Mouse (Mus musculus) midbrain, embryonic 16.5 days (tissue): ENCODE measurements around the gene Serpinb6b. TPM values are rescaled to one million over a fixed set of nuclear protein-coding genes. Genes with fewer than 3 reads are reported as not detected.

Source experiments
- ATAC-seq: fragments of 200-750 bp; cut with Nextera tagmentation; 2 replicates; pipeline ENCODE4 v1.8.0; 2017; ENCODE audit warnings: moderate TSS enrichment
- H3K27ac ChIP-seq: fragments of 300-500 bp; sonication (generic); 2 replicates; pipeline ENCODE4 v1.5.1; 2014; ENCODE audit warnings: mild to moderate bottlenecking, low read length, mixed read lengths
- H3K27me3 ChIP-seq: fragments of 300-500 bp; sonication (generic); 2 replicates; pipeline ENCODE4 v1.6.1; 2014; ENCODE audit warnings: low read depth, low read length, mixed read lengths; ENCODE audit not compliant: control insufficient read depth, insufficient read depth
- H3K36me3 ChIP-seq: fragments of 300-500 bp; sonication (generic); 2 replicates; pipeline ENCODE4 v1.6.1; 2014; ENCODE audit warnings: mild to moderate bottlenecking, low read length, moderate library complexity, mixed read lengths; ENCODE audit not compliant: control insufficient read depth, insufficient read depth
- H3K4me1 ChIP-seq: fragments of 300-500 bp; sonication (generic); 2 replicates; pipeline ENCODE4 v1.6.1; 2014; ENCODE audit warnings: mild to moderate bottlenecking, low read length, mixed read lengths; ENCODE audit not compliant: control insufficient read depth, insufficient read depth
- H3K4me2 ChIP-seq: fragments of 300-500 bp; sonication (generic); 2 replicates; pipeline ENCODE4 v1.6.1; 2014; ENCODE audit warnings: mild to moderate bottlenecking, low read length, mixed read lengths
- H3K4me3 ChIP-seq: fragments of 300-500 bp; sonication (generic); 2 replicates; pipeline ENCODE4 v1.5.1; 2014; ENCODE audit warnings: low read depth, mild to moderate bottlenecking, low read length, moderate library complexity, mixed read lengths
- H3K9ac ChIP-seq: fragments of 300-500 bp; sonication (generic); 2 replicates; pipeline ENCODE4 v1.6.1; 2014; ENCODE audit warnings: low read depth, low read length, mixed read lengths
- H3K9me3 ChIP-seq: fragments of 300-500 bp; sonication (generic); replicated peaks from 2 replicates; pipeline ENCODE4 v1.6.1; 2014; ENCODE audit warnings: mild to moderate bottlenecking, low read length, mixed read lengths; ENCODE audit not compliant: control insufficient read depth, poor library complexity, severe bottlenecking
- WGBS: fragments of 180-500 bp; shearing (Covaris S2); extraction: QIAGEN DNeasy Blood & Tissue Kit; methylation state at CpG from one replicate; pipeline ENCODE4 v1.1.7; 2014; 5-methylcytosine and 5-hydroxymethylcytosine counted together
- polyA plus RNA-seq: library from polyadenylated mRNA; unstranded; fragments of >200 nt; fragmentation: Nextera tagmentation; extraction: Ambion mirVana; gene quantifications from 2 replicates; pipeline ENCODE4 v1.2.1, GENCODE M21; 2015

Gene Serpinb6b
- polyA plus RNA-seq, 1 experiment from 2014 or later, result 2.0 TPM

- WGBS, result 75% methylated on average over 2 of the region's 2 CpGs
- Histone ChIP-seq H3K9ac (no peak overlapping the region), H3K27me3 (no peaks in the 10 kb centered on the region), H3K4me3 (no peak overlapping the region), H3K36me3 (no peaks in the 10 kb centered on the region), H3K4me1 (no peaks in the 10 kb centered on the region), H3K4me2 (no peak overlapping the region), H3K27ac (no peak overlapping the region), H3K9me3 (no peaks in the 10 kb centered on the region)
- ATAC-seq, result no peak
Observed at GRCm38 (mm10) chr13:33013271-33013670, 48.3 kb downstream of the Serpinb6b start.

- Histone ChIP-seq H3K27me3 (no peaks in the 10 kb centered on the region), H3K27ac (no peak overlapping the region), H3K9me3 (no peaks in the 10 kb centered on the region), H3K4me2 (no peak overlapping the region), H3K4me3 (no peak overlapping the region), H3K9ac (no peak overlapping the region), H3K36me3 (no peaks in the 10 kb centered on the region), H3K4me1 (no peaks in the 10 kb centered on the region)
- WGBS, result 90% methylated on average over 1 of the region's 1 CpGs
- ATAC-seq, result no peak
Observed at GRCm38 (mm10) chr13:33022371-33022770, 57.4 kb downstream of the Serpinb6b start.

- H3K36me3 ChIP-seq, result no peaks in the 10 kb centered on the region
- no peak for ATAC-seq
- no peak overlapping the region for H3K9ac ChIP-seq
- 68% methylated on average over 1 of the region's 1 CpGs for WGBS
- H3K27me3 ChIP-seq, result no peaks in the 10 kb centered on the region
- no peak overlapping the region for H3K27ac ChIP-seq
- no peaks in the 10 kb centered on the region for H3K9me3 ChIP-seq
- H3K4me2 ChIP-seq, result no peak overlapping the region
- H3K4me3 ChIP-seq, result no peak overlapping the region
- no peaks in the 10 kb centered on the region for H3K4me1 ChIP-seq
Observed at GRCm38 (mm10) chr13:33026427-33027057, 61.5 kb downstream of the Serpinb6b start.

- H3K4me3 ChIP-seq, result no peak within 1 kb of the TSS
- H3K4me1 ChIP-seq, result no peaks in the 10 kb centered on the region
- H3K27ac ChIP-seq, result no peak within 1 kb of the TSS
- no peak within 1 kb of the TSS for H3K9ac ChIP-seq
- no peaks in the 10 kb centered on the region for H3K9me3 ChIP-seq
- H3K36me3 ChIP-seq, result no peaks in the 10 kb centered on the region
- H3K4me2 ChIP-seq, result no peak within 1 kb of the TSS
- ATAC-seq, result no peak
- WGBS, result 82% methylated on average over 2 of the region's 2 CpGs
- H3K27me3 ChIP-seq, result no peaks in the 10 kb centered on the region
Observed at GRCm38 (mm10) chr13:33027244-33027643, 62.2 kb downstream of the Serpinb6b start, which contains the start of gene Serpinb9b. TSS of gene Serpinb9b (plus strand) at chr13:33027416.

- Histone ChIP-seq H3K4me3 (no peak overlapping the region), H3K36me3 (no peaks in the 10 kb centered on the region), H3K27me3 (no peaks in the 10 kb centered on the region), H3K4me2 (no peak overlapping the region), H3K4me1 (no peaks in the 10 kb centered on the region), H3K9me3 (no peaks in the 10 kb centered on the region), H3K27ac (no peak overlapping the region), H3K9ac (no peak overlapping the region)
- no peak for ATAC-seq
- 78% methylated on average over 2 of the region's 2 CpGs for WGBS
Observed at GRCm38 (mm10) chr13:33028146-33028545, 63.1 kb downstream of the Serpinb6b start.

DNA sequence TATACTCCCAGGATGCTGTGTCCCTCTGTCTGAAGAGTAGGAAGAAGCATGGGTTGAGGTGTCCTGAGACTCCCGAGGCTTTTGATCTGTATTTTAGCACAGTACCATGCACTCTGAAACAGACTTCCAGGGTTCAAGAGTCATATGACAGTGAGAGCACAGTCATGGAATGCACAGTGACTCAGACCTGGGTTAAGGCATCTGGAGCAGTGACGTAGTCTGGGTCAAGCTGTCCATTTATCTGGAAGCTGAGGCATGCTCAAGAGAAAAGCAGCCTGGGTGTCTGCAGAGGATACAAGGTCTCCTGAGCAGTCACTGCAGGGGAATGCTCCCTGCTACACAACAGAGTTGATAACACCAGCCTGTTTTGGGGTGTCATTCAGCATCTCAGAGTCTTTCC lies 63.5 kb downstream of the Serpinb6b start:
- H3K4me1 ChIP-seq, result no peaks in the 10 kb centered on the region
- H3K27me3 ChIP-seq, result no peaks in the 10 kb centered on the region
- no peak overlapping the region for H3K4me3 ChIP-seq
- no peak overlapping the region for H3K4me2 ChIP-seq
- no peak overlapping the region for H3K9ac ChIP-seq
- 92% methylated on average over 2 of the region's 2 CpGs for WGBS
- no peak overlapping the region for H3K27ac ChIP-seq
- H3K9me3 ChIP-seq, result no peaks in the 10 kb centered on the region
- no peak for ATAC-seq
- no peaks in the 10 kb centered on the region for H3K36me3 ChIP-seq

Other genes with a start within 250 kb of the Serpinb6b start
- gene Mylk4, start 181.3 kb upstream of the Serpinb6b start, polyA plus RNA-seq, result 0.10 and 0.17 TPM in 2 replicates
- 29.5 and 32.5 TPM in 2 replicates for gene Wrnip1, start 163.2 kb upstream of the Serpinb6b start, polyA plus RNA-seq
- not detected in 2 replicates for gene D930007J09Rik, start 162.4 kb upstream of the Serpinb6b start, polyA plus RNA-seq
- 1.7 and 2.3 TPM in 2 replicates for gene Serpinb1a, start 114.0 kb upstream of the Serpinb6b start, polyA plus RNA-seq
- gene Serpinb1c, start 67.0 kb upstream of the Serpinb6b start, polyA plus RNA-seq, result not detected in 2 replicates
- 1.9 and 2.0 TPM in 2 replicates for gene Serpinb9, start 38.0 kb downstream of the Serpinb6b start, polyA plus RNA-seq
- gene Serpinb9b, start 62.2 kb downstream of the Serpinb6b start, polyA plus RNA-seq, result 0.13 and 0.30 TPM in 2 replicates
- gene Serpinb1b, start 113.4 kb downstream of the Serpinb6b start, polyA plus RNA-seq, result 3.2 and 4.3 TPM in 2 replicates
- gene Serpinb9c, start 194.5 kb downstream of the Serpinb6b start, polyA plus RNA-seq, result not detected in 2 replicates
- not detected in 2 replicates for gene Serpinb9d, start 227.8 kb downstream of the Serpinb6b start, polyA plus RNA-seq